In the genomic region with DNA sequence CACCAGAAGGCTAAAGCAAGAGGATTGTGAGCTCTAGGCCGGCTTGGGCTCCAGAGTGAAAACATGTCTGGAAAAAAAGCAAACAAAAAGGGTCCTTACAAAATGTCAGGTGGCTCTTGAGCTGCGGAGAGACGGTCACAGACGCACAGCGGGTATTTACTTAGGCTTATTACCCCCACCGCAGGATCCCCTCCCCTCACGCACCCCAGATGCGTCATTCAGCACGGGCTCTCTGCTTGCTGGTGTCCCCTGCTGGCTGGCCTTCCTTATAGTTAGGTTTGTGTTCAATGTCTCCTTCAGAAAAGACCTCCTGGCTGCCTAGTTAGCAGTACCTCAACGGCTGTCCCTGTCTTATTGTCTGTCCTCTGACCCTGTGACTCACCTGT, we compare ENCODE assay signal across 8 mouse cellular contexts. TPM values are rescaled to one million over a fixed set of nuclear protein-coding genes. Genes with fewer than 3 reads are reported as not detected.
A peak's percentile ranks its signal among the peaks of the same experiment; 100 is the strongest.
DNase-seq lines count a peak whose midpoint lies in the region; ATAC-seq and TF ChIP-seq lines count a peak whose summit lies in the region.

No protein-coding gene starts in this region.

- peak overlapping the region; percentile 88 for H3K27ac ChIP-seq in ES-Bruce4 (ENCODE audit: insufficient read depth, low read length)
- no peak overlapping the region for H3K27ac ChIP-seq in embryonic fibroblast, embryonic 13.5 days (ENCODE audit: insufficient read depth, low read length)
- no peak overlapping the region for H3K27ac ChIP-seq in intestine, embryonic 14.5 days (ENCODE audit: low read depth)
- peak overlapping the region; percentile 74; the same call in 1 of the 2 replicates for H3K27ac ChIP-seq in stomach, embryonic 15.5 days

- H3K9ac ChIP-seq in ES-Bruce4 (ENCODE audit: low read depth, poor library complexity, severe bottlenecking), result peak overlapping the region; percentile 66
- no peak overlapping the region for H3K9ac ChIP-seq in intestine, embryonic 14.5 days (ENCODE audit: low read length)
- H3K9ac ChIP-seq in stomach, embryonic 15.5 days, result 0 out of 2 replicates have a peak overlapping the region, but pooled peaks have one; percentile 19

- no peaks in the 10 kb centered on the region for H3K9me3 ChIP-seq in ES-Bruce4 (replicated peaks; ENCODE audit: control insufficient read depth, insufficient read depth, low read length, poor library complexity, severe bottlenecking)
- H3K9me3 ChIP-seq in intestine, embryonic 14.5 days (ENCODE audit: control insufficient read depth, low read length), result no peaks in the 10 kb centered on the region
- H3K9me3 ChIP-seq in stomach, embryonic 15.5 days, result no peaks in the 10 kb centered on the region

- peak; percentile 22 for TF ChIP-seq CTCF in ES-Bruce4 (IDR thresholded peaks at IDR 0.05; ENCODE audit: low read depth, low read length)
- peak; percentile 51; the same call in 1 of the 2 replicates for TF ChIP-seq CTCF in embryonic fibroblast, embryonic 13.5 days (IDR thresholded peaks at IDR 0.05; ENCODE audit: borderline replicate concordance, insufficient read depth, low read length)

- H3K36me3 ChIP-seq in ES-Bruce4 (ENCODE audit: control insufficient read depth, insufficient read depth, low read length, poor library complexity, severe bottlenecking), result no peaks in the 10 kb centered on the region
- no peaks in the 10 kb centered on the region for H3K36me3 ChIP-seq in intestine, embryonic 14.5 days (ENCODE audit: control insufficient read depth, insufficient read depth, low read length)
- H3K36me3 ChIP-seq in stomach, embryonic 15.5 days, result no peaks in the 10 kb centered on the region

- H3K27me3 ChIP-seq in ES-Bruce4 (ENCODE audit: control insufficient read depth, insufficient read depth, low read length, poor library complexity, severe bottlenecking), result no peaks in the 10 kb centered on the region
- H3K27me3 ChIP-seq in intestine, embryonic 14.5 days (replicated peaks; ENCODE audit: control insufficient read depth, insufficient read depth, low read length), result 0 out of 2 replicates have a peak, but pooled peaks cover 9% of the 10 kb centered on the region
- 0 out of 2 replicates have a peak, but pooled peaks cover 12% of the 10 kb centered on the region for H3K27me3 ChIP-seq in stomach, embryonic 15.5 days (replicated peaks)

- H3K4me3 ChIP-seq in ES-Bruce4 (ENCODE audit: low read depth, low read length), result peak overlapping the region; percentile 48
- no peak overlapping the region for H3K4me3 ChIP-seq in embryonic fibroblast, embryonic 13.5 days (ENCODE audit: insufficient read depth, low read length)
- no peak overlapping the region for H3K4me3 ChIP-seq in intestine, embryonic 14.5 days (ENCODE audit: low read depth, low read length)
- peak overlapping the region; percentile 66 for H3K4me3 ChIP-seq in stomach, embryonic 15.5 days (replicated peaks)

- TF ChIP-seq POLR2A in ES-Bruce4 (IDR thresholded peaks at IDR 0.05; ENCODE audit: insufficient read depth, low read length), result no peak
- no peak for TF ChIP-seq POLR2A in embryonic fibroblast, embryonic 13.5 days (IDR thresholded peaks at IDR 0.05; ENCODE audit: low read depth, low read length)

- DNase-seq in embryo, embryonic 10 days (ENCODE audit: low spot score), result peak; percentile 35
- no peak for DNase-seq in embryo, embryonic 9.5 days (ENCODE audit: extremely low spot score)
- DNase-seq in intestine, embryonic 14.5 days (ENCODE audit: low spot score), result peak; percentile 65
- DNase-seq in lung, postnatal 4 days, result peak; percentile 76 to 81

- peak overlapping the region; percentile 69 for H3K4me2 ChIP-seq in intestine, embryonic 14.5 days (ENCODE audit: low read length)
- peak overlapping the region; percentile 94 for H3K4me2 ChIP-seq in stomach, embryonic 15.5 days

- TF ChIP-seq EP300 in ES-Bruce4 (IDR thresholded peaks at IDR 0.05; ENCODE audit: insufficient read depth, low read depth, low read length), result 0 out of 2 replicates have a peak, but pooled peaks have one; percentile 42

- no peak for ATAC-seq in intestine, embryonic 14.5 days (replicated peaks; ENCODE audit: low FRiP score, low TSS enrichment, low read depth)
- ATAC-seq in stomach, embryonic 15.5 days (ENCODE audit: insufficient read depth, low FRiP score, low read depth), result no peak
- no peak for ATAC-seq in erythroblast, adult 5-6 weeks (replicated peaks; ENCODE audit: low FRiP score, poor library complexity, severe bottlenecking)

- H3K4me1 ChIP-seq in ES-Bruce4 (ENCODE audit: control insufficient read depth, insufficient read depth, low read length), result peaks cover 5% of the 10 kb centered on the region
- H3K4me1 ChIP-seq in embryonic fibroblast, embryonic 13.5 days (ENCODE audit: control insufficient read depth, insufficient read depth, low read length), result 0 out of 2 replicates have a peak, but pooled peaks cover 3% of the 10 kb centered on the region
- peaks cover 13% of the 10 kb centered on the region for H3K4me1 ChIP-seq in intestine, embryonic 14.5 days (replicated peaks; ENCODE audit: control insufficient read depth, insufficient read depth, low read length)
- peaks cover 15% of the 10 kb centered on the region for H3K4me1 ChIP-seq in stomach, embryonic 15.5 days

- 5% methylated on average over 10 of the region's 10 CpGs for WGBS in intestine, embryonic 14.5 days
- WGBS in stomach, embryonic 15.5 days, result 3% methylated on average over 10 of the region's 10 CpGs

RNA-seq across cellular contexts. Expression of a gene that starts 23.1 kb away (rescaled TPM):
- 64.0 and 64.7 TPM in 2 replicates for polyA plus RNA-seq in ES-Bruce4 (2011; ENCODE audit: insufficient read depth, insufficient read length, low read depth, missing spikeins)
- 67.4 and 95.4 TPM in 2 replicates for polyA plus RNA-seq in embryonic fibroblast, embryonic 13.5 days (2011; ENCODE audit: insufficient read length, low read depth, missing spikeins)
- 21.8 and 24.9 TPM in 2 replicates for polyA plus RNA-seq in intestine, embryonic 14.5 days (2014; fragmentation: Nextera tagmentation; extraction: Ambion mirVana)
- polyA plus RNA-seq in stomach, embryonic 15.5 days (2015; fragmentation: Nextera tagmentation; extraction: Ambion mirVana), result 17.7 and 18.1 TPM in 2 replicates
- total RNA-seq in erythroblast, adult 5-6 weeks (2015; ENCODE audit: low replicate concordance), result 0.58 and 1.7 TPM in 2 replicates
- 0.09 and 0.14 TPM in 2 replicates for total RNA-seq in erythroblast, adult 5-6 weeks (2017; ENCODE audit: low replicate concordance)

Comparison
In these comparisons a context has a peak if more than half of its experiments do, and no peak if none do; other contexts are left out.
1. H3K27ac ChIP-seq: peak in ES-Bruce4 (single experiment) and stomach, embryonic 15.5 days (single experiment); none in embryonic fibroblast, embryonic 13.5 days (single experiment) and intestine, embryonic 14.5 days (single experiment).
2. H3K4me3 ChIP-seq: peak in ES-Bruce4 (single experiment) and stomach, embryonic 15.5 days (single experiment); none in embryonic fibroblast, embryonic 13.5 days (single experiment) and intestine, embryonic 14.5 days (single experiment).